Mouse (Mus musculus) inflammation-experienced regulatory T-cells, adult 6 months (primary cell): ENCODE data around the gene Vmn2r11. TPM values are rescaled to one million over a fixed set of nuclear protein-coding genes. Genes with fewer than 3 reads are reported as not detected.
"Not testable (repeated sequence)": the region's sequence is repeated elsewhere in the genome, so short reads cannot be mapped to it uniquely, and the experiment has no call there.

Source experiments
- ATAC-seq: one replicate; pipeline ENCODE4 v1.8.0; 2017
- polyA plus RNA-seq, 3 experiments: library from polyadenylated mRNA; unstranded; fragments of 100-300 nt; shearing (Covaris generic); gene quantifications; one replicate each; pipeline ENCODE4 v1.2.1; 2017

The Vmn2r11 gene
- polyA plus RNA-seq: under 1 TPM in 2 of 3 experiments, not detected in 1; 0.15 to 0.23 TPM

GRCm38 (mm10) chr5:109059469-109059868, at the start of gene Vmn2r11:
Gene Vmn2r11, minus strand, starts transcription at chr5:109059569.
- not testable (repeated sequence) for ATAC-seq

DNA sequence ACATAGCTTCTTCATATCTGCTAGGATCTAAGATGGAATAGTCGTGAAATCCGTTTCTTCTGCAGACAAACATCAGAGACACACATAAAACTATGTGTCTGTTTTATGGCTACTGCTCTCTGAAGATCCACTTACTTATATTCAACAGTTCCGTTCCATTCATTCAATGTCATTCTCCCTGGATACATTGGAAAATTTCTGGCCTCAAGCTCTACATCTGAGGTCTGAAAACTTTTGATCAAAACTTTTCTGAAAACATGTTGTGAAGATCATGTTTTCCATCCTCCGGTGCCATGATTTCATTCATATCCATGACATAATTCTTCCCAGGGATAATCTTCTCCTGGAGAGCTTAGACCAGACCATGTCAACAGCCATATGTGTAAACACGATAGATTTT, 38.5 kb upstream of the Vmn2r11 start, which contains the start of gene Vmn2r12:
Gene Vmn2r12, minus strand, starts transcription at position 101 of the 400 bp plus-strand sequence.
- ATAC-seq: not testable (repeated sequence)

GRCm38 (mm10) chr5:109096482-109096881, 37.1 kb upstream of the Vmn2r11 start:
- ATAC-seq: not testable (repeated sequence)

DNA sequence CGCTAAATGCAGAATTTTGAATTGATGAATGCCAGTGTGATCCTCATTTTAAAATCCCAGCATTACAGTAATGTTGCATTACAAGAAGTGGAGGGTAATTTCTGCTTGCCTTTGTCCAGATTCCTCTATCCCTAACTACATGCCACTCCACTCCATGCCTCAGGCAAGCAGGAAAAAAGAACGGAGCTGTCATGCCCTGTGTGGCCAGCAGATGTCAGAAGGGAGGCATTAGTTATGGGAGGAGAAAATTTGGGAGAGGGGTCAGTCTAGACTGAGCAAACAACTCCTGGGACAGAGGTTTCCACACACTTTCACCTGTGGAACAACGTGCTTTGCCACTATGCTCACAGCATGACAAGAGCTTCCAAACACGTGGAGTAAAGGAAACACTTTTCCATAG, 12.6 kb upstream of the Vmn2r11 start:
- not testable (repeated sequence) for ATAC-seq

DNA sequence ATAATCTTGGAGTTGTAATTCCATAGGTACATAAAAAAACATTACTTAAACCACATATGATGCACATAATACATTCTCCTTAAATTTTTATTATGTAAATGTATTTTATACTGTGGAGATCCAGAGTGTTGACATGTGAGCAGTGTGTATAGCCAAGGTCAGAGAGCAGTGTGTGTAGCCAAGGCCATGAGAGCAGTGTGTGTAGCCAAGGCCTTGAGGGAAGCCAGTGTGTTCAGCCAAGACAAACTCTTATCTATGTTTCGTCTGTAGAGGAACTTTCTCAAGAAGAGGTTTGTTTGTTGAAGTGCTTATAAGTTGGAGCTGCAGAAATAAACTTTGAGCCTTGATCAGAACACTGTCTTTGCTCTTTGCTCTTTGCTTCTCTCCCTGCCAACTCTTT, 4.1 kb downstream of the Vmn2r11 start:
- no peak for ATAC-seq

DNA sequence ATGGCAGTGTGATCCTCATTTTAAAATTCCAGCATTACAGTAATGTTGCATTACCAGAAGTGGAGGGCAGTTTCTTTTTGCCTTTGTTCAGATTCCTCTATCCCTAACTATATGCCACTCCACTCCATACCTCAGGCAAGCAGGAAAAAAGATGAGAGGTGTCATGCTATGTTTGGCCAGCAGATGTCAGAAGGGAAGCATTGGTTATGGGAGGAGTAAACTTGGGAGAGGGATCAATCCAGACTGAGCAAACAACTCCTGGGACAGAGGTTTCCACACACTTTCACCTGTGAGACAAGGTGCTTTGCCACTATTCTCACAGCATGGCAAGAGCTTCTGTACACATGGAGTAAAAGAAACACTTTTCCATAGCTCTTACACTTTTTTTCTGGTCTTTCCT, 26.8 kb downstream of the Vmn2r11 start:
- no peak for ATAC-seq

DNA sequence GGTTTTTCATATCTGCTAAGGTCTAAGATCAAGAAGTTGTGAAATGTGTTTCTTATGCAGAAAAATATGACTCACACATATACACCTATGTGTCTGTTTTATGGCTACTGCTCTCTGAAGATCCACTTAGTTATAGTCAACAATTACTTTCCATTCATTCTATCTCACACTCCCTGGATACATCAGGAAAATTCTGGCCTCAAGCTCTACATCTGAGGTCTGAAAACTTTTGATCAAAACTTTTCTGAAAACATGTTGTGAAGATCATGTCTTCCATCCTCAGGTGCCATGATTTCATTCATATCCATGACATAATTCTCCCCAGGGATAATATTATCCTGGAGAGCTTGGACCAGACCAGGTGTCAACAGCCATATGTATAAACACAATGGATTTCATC, 52.9 kb downstream of the Vmn2r11 start, which contains the start of gene Vmn2r10:
Gene Vmn2r10, minus strand, starts transcription at position 101 of the 400 bp plus-strand sequence.
- not testable (repeated sequence) for ATAC-seq

Other genes starting within 250 kb of the Vmn2r11 start
- under 1 TPM in 1 of 3 experiments, not detected in 2; 0.13 TPM for gene Vmn2r9, start 207.0 kb downstream of the Vmn2r11 start, polyA plus RNA-seq
- gene Vmn2r10, start 53.0 kb downstream of the Vmn2r11 start, polyA plus RNA-seq: not detected
- gene Vmn2r12, start 38.4 kb upstream of the Vmn2r11 start, polyA plus RNA-seq: not detected
- not detected for gene Vmn2r13, start 132.6 kb upstream of the Vmn2r11 start, polyA plus RNA-seq
- gene Vmn2r14, start 165.1 kb upstream of the Vmn2r11 start, polyA plus RNA-seq: not detected
- not detected for gene Vmn2r15, start 238.1 kb upstream of the Vmn2r11 start, polyA plus RNA-seq